Comparison of ENCODE assay signal across 13 mouse cellular contexts in the genomic region with DNA sequence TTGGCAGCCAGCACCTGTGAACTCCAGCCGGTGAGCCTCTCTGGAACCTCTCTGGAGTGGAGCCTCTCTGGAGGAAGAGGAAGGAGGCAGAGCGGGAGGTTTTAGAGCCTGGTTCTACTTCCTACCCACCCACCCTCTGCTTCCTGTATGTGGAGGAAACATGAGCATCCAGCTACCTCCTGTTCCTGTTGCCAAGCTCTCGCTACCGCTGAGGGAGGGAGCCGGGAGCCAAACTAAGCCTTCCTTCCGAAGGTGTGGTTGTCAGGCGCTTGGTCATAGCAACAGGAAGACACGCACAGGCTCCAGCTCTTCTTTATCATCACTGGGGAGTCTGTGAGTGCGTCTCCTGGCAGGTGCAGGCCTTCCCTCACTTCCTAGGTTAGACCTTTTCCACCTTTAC. TPM values are rescaled to one million over a fixed set of nuclear protein-coding genes. Genes with fewer than 3 reads are reported as not detected.
"Had no signal": no experiment of that assay in that cellular context is flagged by ENCODE, and none has a peak within 500 bp of the region (broad histone marks: within the 10 kb centered on the region; RNA-seq: fewer than 3 reads in every experiment).

No protein-coding gene starts in this region.

- H3K27me3 ChIP-seq: limb, embryonic 12.5 days; liver, embryonic 13.5 days; lung, embryonic 15.5 days; midbrain, embryonic 13.5 days had no signal

- H3K36me3 ChIP-seq: limb, embryonic 12.5 days; liver, embryonic 13.5 days had no signal

- ATAC-seq: liver, postnatal 0 days; midbrain, embryonic 13.5 days had no signal

- DNase-seq: kidney, postnatal 10 days; kidney, postnatal 4 days; liver; liver, embryonic 13.5 days; liver, postnatal 0 days; lung, postnatal 36 days; spleen, adult 18-20 months; thymus, postnatal 36 days had no signal

- H3K27ac ChIP-seq: layer of hippocampus, adult 2 months; limb, embryonic 12.5 days; liver, embryonic 13.5 days; lung, embryonic 15.5 days; midbrain, embryonic 13.5 days had no signal

- H3K4me1 ChIP-seq: liver, embryonic 13.5 days; midbrain, embryonic 13.5 days had no signal

- H3K9ac ChIP-seq: limb, embryonic 12.5 days; liver, embryonic 13.5 days; liver, postnatal 0 days; lung, embryonic 15.5 days; midbrain, embryonic 13.5 days had no signal

- H3K4me3 ChIP-seq: layer of hippocampus, adult 2 months; limb, embryonic 12.5 days; liver, embryonic 13.5 days; lung, embryonic 15.5 days; midbrain, embryonic 13.5 days had no signal

RNA-seq across cellular contexts. Expression of a gene that starts 23.1 kb away (rescaled TPM):
- total RNA-seq: megakaryocyte progenitor cell, adult 5-6 weeks had no signal
- polyA plus RNA-seq: liver, postnatal 0 days had no signal
